Mouse (Mus musculus): Measurements from ENCODE around the gene Abhd2. TPM values are rescaled to one million over a fixed set of nuclear protein-coding genes. Genes with fewer than 3 reads are reported as not detected.
A peak's percentile ranks its signal among the peaks of the same experiment; 100 is the strongest.

Gene Abhd2
- polyA plus RNA-seq, 1 experiment from 2014 or later, result 49.3 TPM

- WGBS (ENCODE audit: insufficient replicate concordance), result 90% methylated on average over 8 of the region's 8 CpGs
- no peak for TF ChIP-seq CTCF (IDR thresholded peaks at IDR 0.05; ENCODE audit: low read depth)
- TF ChIP-seq EP300 (IDR thresholded peaks at IDR 0.05; ENCODE audit: low read depth), result no peak
- DNase-seq, result no peak
Measured at GRCm38 (mm10) chr7:79336362-79336910, 63.4 kb downstream of the Abhd2 start.

GRCm38 (mm10) chr7:79345902-79346301, 72.9 kb downstream of the Abhd2 start:
- Histone ChIP-seq H3K9ac (replicated peaks) (no peak overlapping the region), H3K9me3 (ENCODE audit: low read length) (no peaks in the 10 kb centered on the region), H3K4me3 (ENCODE audit: low read depth, low read length) (no peak overlapping the region), H3K27me3 (ENCODE audit: insufficient read depth, low read length) (no peaks in the 10 kb centered on the region), H3K27ac (ENCODE audit: low read depth) (no peak overlapping the region), H3K4me1 (ENCODE audit: insufficient read depth) (no peaks in the 10 kb centered on the region), H3K36me3 (replicated peaks; ENCODE audit: insufficient read depth, low read length) (peaks cover 45% of the 10 kb centered on the region), H3K4me2 (ENCODE audit: low read depth, low read length) (no peak overlapping the region)
- DNase-seq (peak; percentile 66), ATAC-seq (no peak)
- TF ChIP-seq CTCF (IDR thresholded peaks at IDR 0.05; ENCODE audit: low read depth) (peak; percentile 69), EP300 (IDR thresholded peaks at IDR 0.05; ENCODE audit: low read depth) (no peak)
- WGBS (ENCODE audit: insufficient replicate concordance), result 43% methylated on average over 4 of the region's 4 CpGs

More at GRCm38 (mm10) chr7:79336362-79336910, 63.4 kb downstream of the Abhd2 start:
- no peaks in the 10 kb centered on the region for H3K4me1 ChIP-seq (ENCODE audit: insufficient read depth)
- no peak overlapping the region for H3K27ac ChIP-seq (ENCODE audit: low read depth)
- no peak for ATAC-seq
- no peak overlapping the region for H3K9ac ChIP-seq (replicated peaks)
- no peaks in the 10 kb centered on the region for H3K27me3 ChIP-seq (ENCODE audit: insufficient read depth, low read length)
- H3K4me3 ChIP-seq (ENCODE audit: low read depth, low read length), result no peak overlapping the region
- H3K9me3 ChIP-seq (ENCODE audit: low read length), result no peaks in the 10 kb centered on the region
- H3K4me2 ChIP-seq (ENCODE audit: low read depth, low read length), result no peak overlapping the region
- peaks cover 34% of the 10 kb centered on the region for H3K36me3 ChIP-seq (replicated peaks; ENCODE audit: insufficient read depth, low read length)

GRCm38 (mm10) chr7:79346555-79347075, 73.6 kb downstream of the Abhd2 start:
- DNase-seq (no peak), ATAC-seq (peak; percentile 26; the same call in 1 of the 2 replicates)
- H3K27me3 ChIP-seq (ENCODE audit: insufficient read depth, low read length), result no peaks in the 10 kb centered on the region
- H3K4me3 ChIP-seq (ENCODE audit: low read depth, low read length), result no peak overlapping the region
- H3K27ac ChIP-seq (ENCODE audit: low read depth), result no peak overlapping the region
- H3K4me1 ChIP-seq (ENCODE audit: insufficient read depth), result no peaks in the 10 kb centered on the region
- H3K36me3 ChIP-seq (replicated peaks; ENCODE audit: insufficient read depth, low read length), result peaks cover 52% of the 10 kb centered on the region
- no peak for TF ChIP-seq CTCF (IDR thresholded peaks at IDR 0.05; ENCODE audit: low read depth)
- TF ChIP-seq EP300 (IDR thresholded peaks at IDR 0.05; ENCODE audit: low read depth), result no peak
- 62% methylated on average over 8 of the region's 8 CpGs for WGBS (ENCODE audit: insufficient replicate concordance)
- no peak overlapping the region for H3K9ac ChIP-seq (replicated peaks)
- no peaks in the 10 kb centered on the region for H3K9me3 ChIP-seq (ENCODE audit: low read length)
- H3K4me2 ChIP-seq (ENCODE audit: low read depth, low read length), result no peak overlapping the region

GRCm38 (mm10) chr7:79347108-79347813, 74.3 kb downstream of the Abhd2 start:
- ATAC-seq, result no peak
- Histone ChIP-seq H3K9ac (replicated peaks) (no peak overlapping the region), H3K27ac (ENCODE audit: low read depth) (no peak overlapping the region), H3K27me3 (ENCODE audit: insufficient read depth, low read length) (no peaks in the 10 kb centered on the region), H3K4me3 (ENCODE audit: low read depth, low read length) (no peak overlapping the region), H3K9me3 (ENCODE audit: low read length) (no peaks in the 10 kb centered on the region), H3K36me3 (replicated peaks; ENCODE audit: insufficient read depth, low read length) (peaks cover 58% of the 10 kb centered on the region), H3K4me2 (ENCODE audit: low read depth, low read length) (no peak overlapping the region), H3K4me1 (ENCODE audit: insufficient read depth) (no peaks in the 10 kb centered on the region)
- no peak for DNase-seq
- WGBS (ENCODE audit: insufficient replicate concordance), result 91% methylated on average over 13 of the region's 13 CpGs
- TF ChIP-seq CTCF (IDR thresholded peaks at IDR 0.05; ENCODE audit: low read depth) (no peak), EP300 (IDR thresholded peaks at IDR 0.05; ENCODE audit: low read depth) (no peak)

- H3K27me3 ChIP-seq (ENCODE audit: insufficient read depth, low read length), result no peaks in the 10 kb centered on the region
- DNase-seq, result no peak
- no peak overlapping the region for H3K27ac ChIP-seq (ENCODE audit: low read depth)
- H3K4me3 ChIP-seq (ENCODE audit: low read depth, low read length), result no peak overlapping the region
- 94% methylated on average over 8 of the region's 8 CpGs for WGBS (ENCODE audit: insufficient replicate concordance)
- ATAC-seq, result no peak
- TF ChIP-seq EP300 (IDR thresholded peaks at IDR 0.05; ENCODE audit: low read depth), result no peak
- TF ChIP-seq CTCF (IDR thresholded peaks at IDR 0.05; ENCODE audit: low read depth), result no peak
- H3K36me3 ChIP-seq (replicated peaks; ENCODE audit: insufficient read depth, low read length), result peaks cover 67% of the 10 kb centered on the region
- H3K4me1 ChIP-seq (ENCODE audit: insufficient read depth), result no peaks in the 10 kb centered on the region
- H3K4me2 ChIP-seq (ENCODE audit: low read depth, low read length), result no peak overlapping the region
- H3K9me3 ChIP-seq (ENCODE audit: low read length), result no peaks in the 10 kb centered on the region
- no peak overlapping the region for H3K9ac ChIP-seq (replicated peaks)
Measured at GRCm38 (mm10) chr7:79348816-79349215, 75.8 kb downstream of the Abhd2 start.

GRCm38 (mm10) chr7:79349738-79350386, 76.9 kb downstream of the Abhd2 start:
- Histone ChIP-seq H3K27me3 (ENCODE audit: insufficient read depth, low read length) (no peaks in the 10 kb centered on the region), H3K9ac (replicated peaks) (no peak overlapping the region), H3K27ac (ENCODE audit: low read depth) (no peak overlapping the region), H3K4me3 (ENCODE audit: low read depth, low read length) (no peak overlapping the region), H3K4me1 (ENCODE audit: insufficient read depth) (no peaks in the 10 kb centered on the region), H3K9me3 (ENCODE audit: low read length) (no peaks in the 10 kb centered on the region), H3K36me3 (replicated peaks; ENCODE audit: insufficient read depth, low read length) (peaks cover 75% of the 10 kb centered on the region), H3K4me2 (ENCODE audit: low read depth, low read length) (no peak overlapping the region)
- ATAC-seq, result peak; percentile 51
- DNase-seq, result peak; percentile 69
- TF ChIP-seq EP300 (IDR thresholded peaks at IDR 0.05; ENCODE audit: low read depth), result no peak
- TF ChIP-seq CTCF (IDR thresholded peaks at IDR 0.05; ENCODE audit: low read depth), result peak; percentile 94
- WGBS (ENCODE audit: insufficient replicate concordance), result 55% methylated on average over 12 of the region's 12 CpGs

Measured in liver, postnatal 0 days (tissue).